Mouse (Mus musculus): ENCODE results near the gene Slc35c2. TPM values are rescaled to one million over a fixed set of nuclear protein-coding genes. Genes with fewer than 3 reads are reported as not detected.
A peak's percentile ranks its signal among the peaks of the same experiment; 100 is the strongest.

Slc35c2 gene
- polyA plus RNA-seq, 1 experiment from 2014 or later = 68.7 TPM

DNA sequence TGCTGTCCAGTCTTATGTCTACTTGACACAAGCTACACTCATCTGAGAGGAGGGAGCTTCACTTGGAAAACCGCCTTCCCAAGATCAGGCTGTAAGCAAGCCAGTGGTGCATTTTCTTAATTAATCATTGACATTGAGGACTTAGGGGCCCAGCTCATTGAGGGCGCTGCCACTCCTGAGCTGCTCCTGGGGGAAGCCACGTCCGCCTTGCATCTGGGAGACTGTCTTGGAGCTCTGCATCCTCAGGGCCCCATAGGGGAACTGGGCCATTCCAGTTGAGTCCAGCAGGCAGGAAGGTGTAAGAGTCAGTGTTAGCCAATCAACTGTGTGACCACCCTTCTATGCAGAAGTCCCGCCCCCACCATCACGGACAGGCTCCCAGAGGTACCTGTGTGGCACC lies 20.1 kb upstream of the Slc35c2 start:
- Histone ChIP-seq H3K27ac (replicated peaks) (no peak overlapping the region), H3K27me3 (no peaks in the 10 kb centered on the region), H3K4me1 (peaks cover 29% of the 10 kb centered on the region), H3K36me3 (peaks cover 38% of the 10 kb centered on the region), H3K9me3 (no peaks in the 10 kb centered on the region), H3K4me3 (no peak overlapping the region), H3K9ac (replicated peaks) (no peak overlapping the region), H3K4me2 (replicated peaks) (no peak overlapping the region)
- WGBS = 85% methylated on average over 6 of the region's 6 CpGs
- no peak for ATAC-seq (replicated peaks)

DNA sequence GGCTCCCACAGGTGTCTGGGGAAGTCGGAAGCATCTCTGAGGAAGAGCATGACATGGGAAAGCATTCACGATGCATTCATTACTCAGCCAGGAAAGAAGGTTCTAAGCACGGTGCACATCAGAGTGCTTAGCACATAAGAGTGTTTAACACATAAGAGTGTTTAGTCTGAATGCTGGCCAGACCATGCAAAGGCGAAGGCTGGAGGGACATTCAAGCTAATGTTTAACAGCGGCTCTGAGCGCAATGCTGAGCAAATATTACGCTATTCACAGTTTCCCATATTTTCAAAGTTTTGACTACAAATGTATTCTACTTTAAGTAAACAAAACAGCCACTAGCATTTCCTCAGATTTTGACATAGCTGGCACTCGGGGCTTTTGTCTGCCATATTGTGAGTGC lies 17.8 kb upstream of the Slc35c2 start:
- 86% methylated on average over 8 of the region's 8 CpGs for WGBS
- no peak for ATAC-seq (replicated peaks)
- peaks cover 16% of the 10 kb centered on the region for H3K4me1 ChIP-seq
- H3K4me2 ChIP-seq (replicated peaks) = no peak overlapping the region
- H3K27ac ChIP-seq (replicated peaks) = no peak overlapping the region
- H3K9me3 ChIP-seq = no peaks in the 10 kb centered on the region
- H3K27me3 ChIP-seq = no peaks in the 10 kb centered on the region
- H3K4me3 ChIP-seq = no peak overlapping the region
- H3K36me3 ChIP-seq = peaks cover 39% of the 10 kb centered on the region
- no peak overlapping the region for H3K9ac ChIP-seq (replicated peaks)

DNA sequence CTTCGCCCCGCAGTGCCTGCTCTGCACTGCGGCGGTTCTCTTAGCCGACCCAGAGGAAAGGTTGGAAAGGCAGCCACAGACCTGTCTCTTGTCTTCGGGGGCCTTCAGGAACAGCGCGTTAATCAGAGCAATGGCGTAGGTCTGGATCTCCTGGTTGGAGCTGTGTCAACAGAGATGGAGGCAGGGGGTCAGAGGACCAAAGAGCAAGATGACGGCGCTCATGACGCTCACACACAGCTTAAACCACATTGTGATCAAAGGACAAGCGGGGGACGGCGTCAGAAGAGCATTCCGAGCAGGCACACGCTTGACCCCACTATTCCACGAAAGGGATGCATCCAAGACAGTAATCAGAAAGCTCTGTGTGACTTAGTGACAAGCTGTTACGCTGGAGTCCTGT lies 17.1 kb upstream of the Slc35c2 start:
- no peak overlapping the region for H3K27ac ChIP-seq (replicated peaks)
- no peak overlapping the region for H3K4me3 ChIP-seq
- no peak overlapping the region for H3K4me2 ChIP-seq (replicated peaks)
- peaks cover 17% of the 10 kb centered on the region for H3K4me1 ChIP-seq
- H3K36me3 ChIP-seq = peaks cover 39% of the 10 kb centered on the region
- no peaks in the 10 kb centered on the region for H3K9me3 ChIP-seq
- no peak for ATAC-seq (replicated peaks)
- H3K9ac ChIP-seq (replicated peaks) = no peak overlapping the region
- 93% methylated on average over 19 of the region's 19 CpGs for WGBS
- no peaks in the 10 kb centered on the region for H3K27me3 ChIP-seq

DNA sequence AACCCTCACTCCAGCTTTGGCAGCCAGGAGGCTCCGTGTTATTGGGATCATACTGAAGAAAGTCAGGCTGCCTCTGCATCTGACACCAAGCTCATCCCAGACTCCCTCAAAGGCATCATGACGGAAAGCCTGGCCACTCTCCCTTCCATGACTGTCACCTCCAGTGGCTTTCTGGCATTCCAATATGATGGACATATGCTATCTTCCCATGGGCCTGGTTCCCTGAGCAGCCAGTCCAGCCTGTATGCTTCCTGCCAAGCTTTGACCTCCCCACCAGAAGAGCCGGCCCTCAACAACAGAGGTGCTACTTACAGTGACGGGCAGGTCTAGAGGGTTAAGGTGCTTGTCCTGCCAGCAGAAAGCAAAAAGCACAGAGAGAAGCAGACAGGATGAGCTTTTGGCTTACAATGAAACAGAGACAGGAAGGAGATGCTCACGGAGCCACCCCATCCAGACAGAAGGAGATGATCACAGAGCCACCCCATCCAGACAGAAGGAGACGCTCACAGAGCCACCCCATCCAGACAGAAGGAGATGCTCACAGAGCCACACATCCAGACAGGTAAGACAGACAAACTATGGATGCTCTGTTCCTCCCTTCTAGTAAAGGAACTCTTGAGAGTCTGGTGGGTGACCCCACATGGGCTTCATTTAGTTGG lies 15.8 kb upstream of the Slc35c2 start:
- no peaks in the 10 kb centered on the region for H3K9me3 ChIP-seq
- no peaks in the 10 kb centered on the region for H3K27me3 ChIP-seq
- H3K4me1 ChIP-seq = peaks cover 18% of the 10 kb centered on the region
- H3K4me3 ChIP-seq = no peak overlapping the region
- 90% methylated on average over 6 of the region's 6 CpGs for WGBS
- H3K36me3 ChIP-seq = peaks cover 39% of the 10 kb centered on the region
- no peak for ATAC-seq (replicated peaks)
- H3K4me2 ChIP-seq (replicated peaks) = no peak overlapping the region
- no peak overlapping the region for H3K27ac ChIP-seq (replicated peaks)
- H3K9ac ChIP-seq (replicated peaks) = no peak overlapping the region

DNA sequence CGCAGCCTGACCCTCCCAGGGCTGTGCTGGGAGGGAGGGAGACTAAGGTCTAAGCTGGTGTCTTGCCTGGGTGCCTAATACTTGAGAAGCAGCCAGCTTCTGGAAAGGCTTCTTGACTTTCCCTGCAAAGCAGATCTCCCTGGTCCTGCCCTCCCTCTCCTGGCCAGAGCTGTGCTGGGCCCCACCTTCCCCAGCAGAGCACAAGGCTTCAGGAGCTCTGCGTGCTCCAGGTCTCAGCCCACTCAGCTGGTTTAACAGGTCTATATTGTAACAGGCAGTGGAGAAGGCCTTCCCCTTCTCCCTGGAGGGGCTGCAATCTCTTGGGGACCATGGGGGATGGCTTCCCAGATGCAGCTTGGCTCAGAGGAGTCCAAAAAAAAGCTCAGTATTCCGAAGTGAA lies 13.7 kb upstream of the Slc35c2 start:
- Histone ChIP-seq H3K36me3 (peaks cover 50% of the 10 kb centered on the region), H3K27ac (replicated peaks) (peak overlapping the region; percentile 39; the same call in 1 of the 2 replicates)

DNA sequence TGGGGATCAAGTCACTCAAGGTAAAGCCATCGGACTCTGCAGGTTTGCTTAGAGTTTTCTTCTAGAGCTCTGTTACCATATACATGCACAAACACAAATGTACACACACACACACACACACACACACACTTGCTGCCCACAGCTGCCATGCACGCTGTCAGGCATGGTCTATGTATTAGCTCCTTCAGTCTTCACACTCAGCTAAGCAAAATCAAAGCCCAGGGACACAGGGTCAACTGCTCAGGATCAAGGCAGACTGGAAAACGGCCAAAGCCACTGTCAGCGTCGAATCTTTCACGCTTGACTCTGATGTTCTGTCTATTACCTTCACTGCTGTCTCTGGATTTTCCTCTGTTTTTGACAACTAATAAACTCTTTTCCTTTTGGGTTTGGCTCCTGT lies 13.2 kb upstream of the Slc35c2 start:
- 59% methylated on average over 6 of the region's 6 CpGs for WGBS
- Histone ChIP-seq H3K9me3 (no peaks in the 10 kb centered on the region), H3K4me2 (replicated peaks) (no peak overlapping the region), H3K4me1 (peaks cover 18% of the 10 kb centered on the region), H3K27ac (replicated peaks) (peak overlapping the region; percentile 39), H3K4me3 (no peak overlapping the region), H3K9ac (replicated peaks) (no peak overlapping the region), H3K27me3 (no peaks in the 10 kb centered on the region), H3K36me3 (peaks cover 55% of the 10 kb centered on the region)
- ATAC-seq (replicated peaks) = no peak

More for the DNA sequence above, 13.7 kb upstream of the Slc35c2 start:
- no peak overlapping the region for H3K4me2 ChIP-seq (replicated peaks)
- H3K4me3 ChIP-seq = no peak overlapping the region
- no peak overlapping the region for H3K9ac ChIP-seq (replicated peaks)
- 49% methylated on average over 3 of the region's 3 CpGs for WGBS
- H3K4me1 ChIP-seq = peaks cover 18% of the 10 kb centered on the region
- no peaks in the 10 kb centered on the region for H3K9me3 ChIP-seq
- no peak for ATAC-seq (replicated peaks)
- H3K27me3 ChIP-seq = no peaks in the 10 kb centered on the region

DNA sequence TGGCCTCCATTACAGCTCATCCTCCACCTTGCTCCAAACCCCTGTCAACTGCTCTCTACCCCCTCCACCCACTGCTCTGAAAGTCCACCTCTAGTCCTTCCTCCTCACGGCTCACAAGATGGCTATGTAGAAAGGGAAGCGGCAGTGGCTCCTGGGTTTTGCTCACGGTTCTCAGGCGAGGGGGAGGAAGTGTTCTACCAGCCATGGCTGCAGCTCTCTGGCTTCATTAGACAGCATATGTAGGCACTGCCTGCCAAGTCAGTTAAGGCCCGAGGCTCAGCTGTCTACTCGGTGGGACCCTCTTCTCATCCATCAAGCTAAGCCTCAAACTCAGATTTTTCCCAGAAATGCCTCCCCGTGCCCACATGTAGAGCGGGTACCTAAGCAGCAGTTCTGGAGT lies 12.8 kb upstream of the Slc35c2 start:
- Histone ChIP-seq H3K36me3 (peaks cover 60% of the 10 kb centered on the region), H3K4me2 (replicated peaks) (no peak overlapping the region), H3K27me3 (no peaks in the 10 kb centered on the region), H3K9ac (replicated peaks) (no peak overlapping the region), H3K27ac (replicated peaks) (peak overlapping the region; percentile 37), H3K4me1 (peaks cover 18% of the 10 kb centered on the region), H3K9me3 (no peaks in the 10 kb centered on the region), H3K4me3 (no peak overlapping the region)
- WGBS = 67% methylated on average over 8 of the region's 8 CpGs
- no peak for ATAC-seq (replicated peaks)

DNA sequence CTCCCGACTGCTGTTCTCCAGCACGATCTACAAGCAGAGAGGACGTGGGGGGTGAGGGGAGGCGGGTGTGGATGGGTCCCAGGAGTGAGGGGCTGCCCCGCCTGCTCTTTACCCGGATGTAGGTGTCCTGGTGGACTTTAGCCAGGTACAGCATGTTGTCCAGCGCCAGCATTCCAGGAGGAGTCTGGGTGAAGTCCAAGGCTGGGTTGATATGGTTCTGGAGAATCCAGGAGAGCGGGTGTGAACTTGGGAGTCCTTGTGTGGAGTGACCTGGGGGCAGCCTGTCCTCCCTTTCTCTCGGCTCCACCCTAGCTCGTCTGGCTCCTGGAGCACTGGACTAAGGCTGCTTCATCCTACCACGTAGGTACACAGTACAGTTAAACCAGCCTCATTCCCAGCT lies 9.8 kb upstream of the Slc35c2 start:
- H3K4me1 ChIP-seq = peaks cover 18% of the 10 kb centered on the region
- ATAC-seq (replicated peaks) = no peak
- no peak overlapping the region for H3K4me2 ChIP-seq (replicated peaks)
- 89% methylated on average over 11 of the region's 11 CpGs for WGBS
- H3K27ac ChIP-seq (replicated peaks) = no peak overlapping the region
- H3K9me3 ChIP-seq = no peaks in the 10 kb centered on the region
- peaks cover 59% of the 10 kb centered on the region for H3K36me3 ChIP-seq
- H3K27me3 ChIP-seq = no peaks in the 10 kb centered on the region
- no peak overlapping the region for H3K9ac ChIP-seq (replicated peaks)
- H3K4me3 ChIP-seq = no peak overlapping the region

DNA sequence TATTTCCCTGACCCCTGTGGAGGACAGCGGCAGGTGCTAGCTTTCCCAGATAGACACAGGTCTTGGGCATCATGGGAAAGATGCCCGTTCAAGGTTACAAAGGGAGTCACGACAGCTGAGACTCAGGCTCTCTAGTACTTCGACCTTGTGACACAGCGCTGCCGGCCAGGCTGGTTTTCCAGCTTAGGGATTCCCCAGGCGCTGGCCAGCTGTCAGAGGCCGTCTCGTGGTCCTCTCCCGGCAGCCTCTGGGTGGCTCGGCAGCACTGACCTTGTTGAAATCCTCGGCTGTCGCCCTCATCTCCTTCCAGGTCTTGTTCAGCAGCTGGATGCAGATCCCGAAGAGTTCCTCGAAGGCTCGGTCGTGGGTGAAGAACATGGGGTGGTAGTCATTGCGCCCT lies 8.9 kb upstream of the Slc35c2 start:
- Histone ChIP-seq H3K27ac (replicated peaks) (no peak overlapping the region), H3K36me3 (peaks cover 60% of the 10 kb centered on the region), H3K4me3 (no peak overlapping the region), H3K9ac (replicated peaks) (no peak overlapping the region), H3K4me1 (peaks cover 15% of the 10 kb centered on the region), H3K4me2 (replicated peaks) (no peak overlapping the region), H3K27me3 (no peaks in the 10 kb centered on the region), H3K9me3 (no peaks in the 10 kb centered on the region)
- ATAC-seq (replicated peaks) = no peak
- 93% methylated on average over 18 of the region's 18 CpGs for WGBS

DNA sequence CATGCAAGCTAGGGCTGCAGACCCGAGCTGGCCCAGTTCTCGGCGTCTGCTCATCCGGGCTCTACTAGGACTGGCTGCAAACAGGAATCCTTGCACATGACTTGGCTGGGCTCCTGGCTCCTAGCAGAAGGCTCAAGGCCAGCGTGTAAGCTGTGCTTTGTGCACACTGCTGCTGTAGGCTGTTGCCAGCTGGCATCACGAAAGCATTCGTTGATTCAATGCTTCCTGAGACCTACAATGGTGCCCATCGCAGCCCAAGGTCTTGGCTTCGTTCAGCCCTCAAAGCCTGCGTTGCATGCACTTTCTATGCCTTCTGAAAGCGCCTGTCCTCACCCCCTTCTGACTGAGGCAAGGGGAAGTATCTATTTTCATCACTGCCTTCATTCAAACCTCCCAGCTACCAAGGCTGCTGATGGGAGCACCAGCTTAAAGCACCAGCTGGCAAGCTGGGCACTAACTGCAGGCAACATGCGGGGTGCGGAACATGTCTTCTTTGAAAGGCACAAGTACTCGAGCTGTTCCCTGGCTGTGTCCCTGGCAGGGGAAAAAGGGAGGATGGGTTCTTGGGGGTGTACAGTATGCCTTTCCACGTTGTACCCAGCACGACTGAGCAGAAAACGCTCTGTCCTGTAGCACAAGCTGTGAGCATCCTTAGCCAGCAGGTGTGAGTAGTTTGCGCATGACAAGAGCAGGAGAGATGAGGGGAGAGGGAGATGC lies 804 bp upstream of the Slc35c2 start:
- Histone ChIP-seq H3K4me1 (peaks cover 43% of the 10 kb centered on the region), H3K27ac (replicated peaks) (peak overlapping the region; percentile 98), H3K27me3 (no peaks in the 10 kb centered on the region), H3K36me3 (peaks cover 31% of the 10 kb centered on the region), H3K9ac (replicated peaks) (peak overlapping the region; percentile 63), H3K9me3 (no peaks in the 10 kb centered on the region), H3K4me3 (peak overlapping the region; percentile 79), H3K4me2 (replicated peaks) (peak overlapping the region; percentile 92)
- 30% methylated on average over 18 of the region's 18 CpGs for WGBS
- peak; percentile 92 for ATAC-seq (replicated peaks)

DNA sequence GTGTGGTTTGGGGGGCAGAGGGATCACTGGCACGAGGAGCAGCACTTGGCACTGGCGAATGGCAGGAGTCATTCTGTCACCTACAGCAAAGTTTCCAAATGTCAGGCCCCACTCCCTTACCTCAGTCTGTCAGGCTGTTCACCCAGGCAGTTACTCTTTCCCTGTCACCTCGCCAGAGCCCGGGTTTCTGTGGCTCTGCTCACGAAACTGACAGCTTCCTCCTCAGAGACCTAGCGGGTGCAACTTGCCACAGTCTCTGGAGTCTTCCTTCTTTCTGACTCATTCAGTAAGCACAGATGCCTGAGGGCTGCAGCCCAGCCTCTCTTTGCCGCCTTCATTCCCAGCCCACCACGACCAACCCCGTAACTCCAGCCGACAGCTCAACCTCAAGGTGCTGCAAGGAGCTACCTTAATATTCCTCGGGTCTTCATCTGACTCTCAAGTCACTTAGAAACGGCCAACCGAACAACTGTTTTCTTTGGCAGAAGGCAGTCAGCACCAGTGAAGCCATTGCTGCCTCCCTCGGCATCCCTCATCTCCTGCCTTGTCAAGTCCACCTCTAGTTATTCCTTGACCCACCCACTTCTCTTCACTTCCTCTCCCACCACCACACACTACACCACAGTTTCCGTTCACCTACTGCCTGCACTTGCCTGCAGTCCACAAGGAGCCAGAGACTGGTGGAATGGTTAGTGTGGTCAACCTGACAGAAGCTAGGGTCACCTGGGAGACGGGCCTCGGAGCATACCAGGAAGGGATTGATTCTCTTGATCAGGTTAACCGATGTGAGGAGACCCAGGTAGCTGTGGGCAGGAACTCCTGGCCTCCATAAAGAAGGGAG lies 1.1 kb downstream of the Slc35c2 start:
- Histone ChIP-seq H3K4me3 (peak overlapping the region; percentile 79), H3K9me3 (no peaks in the 10 kb centered on the region), H3K4me2 (replicated peaks) (peak overlapping the region; percentile 92), H3K4me1 (peaks cover 52% of the 10 kb centered on the region), H3K27ac (replicated peaks) (no peak overlapping the region), H3K36me3 (peaks cover 17% of the 10 kb centered on the region), H3K9ac (replicated peaks) (peak overlapping the region; percentile 63), H3K27me3 (no peaks in the 10 kb centered on the region)
- no peak for ATAC-seq (replicated peaks)
- 71% methylated on average over 18 of the region's 18 CpGs for WGBS

DNA sequence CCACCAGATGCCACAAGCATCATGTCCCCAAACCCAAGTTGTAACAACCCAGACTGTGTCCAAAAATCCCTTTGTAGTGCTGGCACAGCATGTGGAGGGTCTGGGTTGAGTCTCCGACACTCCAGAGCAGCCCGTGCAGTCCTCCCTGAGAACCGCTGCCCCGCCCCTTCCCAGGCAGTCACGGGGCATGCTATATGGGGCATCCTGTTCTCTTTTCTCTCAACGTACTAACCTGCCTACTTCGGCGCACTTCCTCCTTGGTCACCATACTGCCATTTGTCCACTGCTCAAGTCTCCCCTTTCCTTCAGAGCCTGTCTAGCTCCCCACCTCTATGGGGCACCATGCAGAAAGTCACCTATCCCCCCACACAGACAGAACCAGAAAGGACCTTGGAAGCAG lies 2.0 kb downstream of the Slc35c2 start:
- Histone ChIP-seq H3K9ac (replicated peaks) (no peak overlapping the region), H3K27me3 (no peaks in the 10 kb centered on the region), H3K27ac (replicated peaks) (no peak overlapping the region), H3K9me3 (no peaks in the 10 kb centered on the region), H3K4me2 (replicated peaks) (no peak overlapping the region), H3K4me1 (peaks cover 54% of the 10 kb centered on the region), H3K36me3 (peaks cover 12% of the 10 kb centered on the region; the same call in 1 of the 2 replicates), H3K4me3 (no peak overlapping the region)
- no peak for ATAC-seq (replicated peaks)
- 85% methylated on average over 8 of the region's 8 CpGs for WGBS

Measured in forebrain, embryonic 15.5 days (tissue).